Mouse (Mus musculus) thymus, postnatal 4 days (tissue): Measurements from ENCODE around the gene Irs1.
A peak's percentile ranks its signal among the peaks of the same experiment; 100 is the strongest.

Experiments used
- DNase-seq: peaks from one replicate; pipeline ENCODE4 v3.0.0; 2021

Irs1 gene

DNA sequence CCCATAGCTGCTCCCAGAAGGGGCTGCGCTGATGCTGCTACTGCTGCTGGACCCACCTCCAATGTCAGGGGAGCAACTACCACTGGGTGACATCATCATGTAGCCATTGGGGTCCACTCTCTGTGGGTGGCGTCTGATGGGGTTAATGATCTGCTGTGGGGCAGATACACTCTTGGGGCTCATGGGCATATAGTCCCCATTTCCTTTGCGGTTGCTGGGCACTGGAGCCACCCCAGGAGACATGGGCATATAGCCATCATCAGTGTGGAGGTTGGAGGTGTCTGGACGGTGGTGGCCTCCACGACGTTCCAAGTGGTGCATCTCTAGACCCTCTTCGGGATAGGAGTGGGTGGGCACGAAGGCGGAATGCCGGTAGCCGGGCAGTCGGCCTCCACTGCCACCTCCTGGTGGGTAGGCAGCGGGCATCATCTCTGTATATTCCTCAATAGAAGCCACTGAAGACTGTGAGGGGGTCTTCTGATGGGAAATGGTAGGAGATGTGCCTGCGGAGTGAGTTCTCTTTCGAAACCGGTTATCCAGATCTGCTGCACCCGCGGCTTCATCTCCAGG, 2.7 kb downstream of the Irs1 start:
- no peak for DNase-seq

DNA sequence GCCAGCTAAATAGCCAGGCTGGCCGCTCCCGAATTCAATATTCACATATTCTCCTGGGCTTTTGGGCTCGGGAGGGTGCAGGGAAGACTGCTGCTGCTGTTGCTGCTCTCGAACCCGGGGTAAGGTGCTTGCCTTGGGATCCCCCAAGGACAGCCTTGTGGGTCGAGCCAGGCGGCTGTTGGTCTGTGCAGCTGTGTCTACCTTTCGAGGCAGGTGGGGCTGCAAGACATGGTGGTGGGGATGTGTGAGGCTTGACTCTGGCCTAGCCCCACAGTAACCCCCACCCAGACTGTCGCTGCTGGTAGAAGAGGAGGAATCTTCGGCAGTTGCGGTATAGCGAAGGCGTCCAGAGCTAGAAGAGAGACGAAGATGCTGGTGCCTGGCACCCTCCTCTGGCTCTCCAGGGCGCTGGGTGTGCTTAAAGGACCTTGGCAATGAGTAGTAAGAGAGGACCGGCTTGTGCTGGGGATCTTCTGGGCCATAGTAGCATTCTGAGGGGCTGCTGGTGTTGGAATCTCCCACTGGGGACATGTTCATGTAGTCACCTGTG, 3.4 kb downstream of the Irs1 start:
- peak; percentile 6 for DNase-seq

DNA sequence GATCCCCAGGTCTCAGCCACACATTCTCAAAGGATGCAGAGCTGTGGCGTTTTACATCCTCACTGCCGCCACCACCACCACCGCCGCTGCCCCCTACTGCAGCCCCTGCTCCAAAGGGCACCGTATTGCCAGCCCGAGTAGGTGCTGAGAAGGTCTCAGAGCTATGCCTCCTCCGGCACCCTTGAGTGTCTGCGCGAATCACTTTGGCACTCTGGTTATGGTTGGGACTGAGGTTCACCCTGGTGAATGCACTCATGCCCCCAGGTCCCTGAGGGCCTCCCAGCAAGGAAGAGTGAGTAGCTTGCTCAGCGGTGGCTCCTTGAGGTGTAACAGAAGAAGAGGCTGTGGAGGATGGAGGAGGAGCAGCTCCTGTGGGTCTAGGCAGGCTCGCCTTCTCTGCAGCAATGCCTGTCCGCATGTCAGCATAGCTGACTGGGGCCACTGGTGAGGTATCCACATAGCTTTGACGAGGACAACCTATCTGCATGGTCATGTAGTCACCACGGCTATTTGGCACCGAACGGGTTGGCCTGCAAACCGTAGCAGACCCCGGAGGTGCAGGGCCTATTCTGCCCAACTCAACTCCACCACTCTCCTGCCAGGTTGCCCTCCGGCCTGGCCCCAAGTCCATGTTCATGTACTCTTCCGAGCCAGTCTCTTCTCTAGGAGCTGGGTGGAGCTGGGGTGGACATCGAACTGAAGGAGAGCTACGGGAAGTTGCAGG, 4.0 kb downstream of the Irs1 start:
- peak; percentile 6 for DNase-seq

DNA sequence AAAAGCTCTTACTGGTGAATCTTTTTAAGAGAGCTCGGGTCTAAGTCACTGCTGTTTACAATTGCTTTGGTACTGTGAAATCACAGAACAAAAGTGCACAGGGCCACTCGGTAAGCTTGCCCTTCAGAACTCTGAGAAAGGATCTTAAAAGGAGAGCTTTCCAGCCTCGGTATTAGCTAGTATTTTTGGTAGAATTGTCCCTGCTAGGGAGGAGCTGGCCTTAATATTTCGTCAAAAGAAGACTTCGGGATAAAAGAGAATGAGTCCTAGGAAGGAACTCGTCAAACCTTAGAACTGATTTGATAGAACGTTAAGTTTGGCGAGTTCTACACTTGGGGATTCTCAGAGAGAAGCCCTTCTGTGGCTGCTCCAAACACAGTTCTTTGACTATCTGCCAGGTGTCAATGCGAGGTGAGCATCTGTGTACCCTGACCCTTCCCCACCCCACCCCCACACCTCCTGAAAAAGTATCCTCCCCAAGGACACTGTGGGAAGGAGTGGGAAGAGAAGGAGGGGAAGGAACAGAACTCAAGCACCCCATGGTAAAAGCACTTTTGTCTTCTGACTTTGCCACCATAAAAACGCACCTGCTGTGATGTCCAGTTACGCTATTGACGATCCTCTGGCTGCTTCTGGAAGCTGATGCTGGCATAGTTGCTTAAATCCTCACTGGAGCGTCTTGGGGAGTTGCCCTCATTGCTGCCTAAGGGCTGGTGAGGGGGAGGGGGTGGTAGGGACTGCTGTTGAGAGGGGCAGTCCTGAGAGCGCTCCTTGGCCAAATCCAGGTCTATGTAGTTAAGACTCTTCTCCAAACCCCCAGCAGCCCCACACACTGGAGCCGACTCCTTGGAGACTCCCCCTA, 4.8 kb downstream of the Irs1 start:
- no peak for DNase-seq

DNA sequence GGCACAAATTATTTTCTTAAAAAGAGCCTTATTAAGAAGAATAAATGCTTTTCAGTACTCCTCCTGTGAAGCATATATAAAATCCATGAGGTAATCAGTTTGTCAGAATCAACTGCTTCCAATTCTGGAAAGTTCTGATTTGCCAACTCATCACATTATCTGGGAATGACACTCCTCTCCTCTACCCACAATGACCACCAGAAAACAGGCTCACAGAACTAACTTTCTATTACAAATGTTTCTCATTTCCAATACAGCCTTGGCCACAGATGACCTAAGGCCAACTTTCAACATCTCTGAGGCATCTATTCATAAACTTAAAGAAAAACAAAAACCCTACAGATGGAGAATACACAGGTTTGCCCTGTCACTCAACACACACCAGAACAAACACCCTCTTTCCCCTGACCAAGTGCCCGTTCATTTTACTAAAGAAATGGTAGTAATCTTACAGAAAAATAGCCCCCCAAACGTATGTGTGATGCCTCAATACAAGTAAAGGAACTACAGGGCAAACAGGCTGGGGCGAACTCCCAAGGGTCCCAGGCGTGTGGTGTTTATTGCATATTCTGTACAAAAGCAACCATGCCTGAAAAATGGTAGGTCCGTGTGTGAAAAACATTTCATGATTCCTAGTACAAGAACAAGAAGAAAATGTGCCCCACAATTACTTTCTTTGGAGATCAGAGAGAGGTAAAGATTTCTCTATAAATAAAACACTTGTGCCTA, 5.6 kb downstream of the Irs1 start:
- no peak for DNase-seq

DNA sequence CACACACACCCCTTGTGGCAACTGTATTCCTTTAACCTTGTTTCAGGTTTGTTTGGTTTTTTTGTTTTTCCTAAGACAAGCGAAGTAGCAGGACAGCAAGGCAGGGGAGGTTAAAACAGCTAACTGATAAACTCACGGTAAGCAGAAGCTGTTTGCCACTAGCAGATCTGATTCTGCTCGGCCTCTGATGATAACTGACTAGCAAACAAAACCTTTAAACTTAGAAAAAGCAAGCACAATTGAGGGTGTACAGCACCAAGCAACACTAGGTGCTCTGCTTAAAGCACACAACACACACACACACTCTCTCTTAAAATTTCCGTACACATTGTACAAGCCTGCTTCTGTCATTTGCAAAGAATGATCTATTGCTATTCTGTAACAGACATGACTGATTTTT, 6.8 kb downstream of the Irs1 start:
- DNase-seq, result no peak

DNA sequence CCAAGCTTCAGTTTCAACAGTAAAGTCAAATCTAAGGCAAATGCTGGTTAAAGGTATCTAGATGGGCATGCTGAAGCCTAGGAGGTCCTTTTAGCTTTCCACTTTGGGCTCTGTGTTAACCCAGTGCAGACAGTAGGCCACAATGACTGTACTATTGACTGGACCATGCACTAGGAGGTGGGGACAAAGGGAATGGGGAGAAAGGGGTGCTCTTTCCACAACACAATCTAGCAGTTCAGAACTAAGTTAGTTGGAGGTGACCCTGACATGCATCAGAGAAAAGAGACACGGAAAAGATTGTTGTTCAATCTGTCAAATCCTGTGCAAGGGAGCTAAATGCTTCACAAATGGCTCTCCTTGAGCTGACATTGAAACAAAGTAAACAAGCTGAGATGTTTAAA, 7.3 kb downstream of the Irs1 start:
- DNase-seq, result peak; percentile 11

DNA sequence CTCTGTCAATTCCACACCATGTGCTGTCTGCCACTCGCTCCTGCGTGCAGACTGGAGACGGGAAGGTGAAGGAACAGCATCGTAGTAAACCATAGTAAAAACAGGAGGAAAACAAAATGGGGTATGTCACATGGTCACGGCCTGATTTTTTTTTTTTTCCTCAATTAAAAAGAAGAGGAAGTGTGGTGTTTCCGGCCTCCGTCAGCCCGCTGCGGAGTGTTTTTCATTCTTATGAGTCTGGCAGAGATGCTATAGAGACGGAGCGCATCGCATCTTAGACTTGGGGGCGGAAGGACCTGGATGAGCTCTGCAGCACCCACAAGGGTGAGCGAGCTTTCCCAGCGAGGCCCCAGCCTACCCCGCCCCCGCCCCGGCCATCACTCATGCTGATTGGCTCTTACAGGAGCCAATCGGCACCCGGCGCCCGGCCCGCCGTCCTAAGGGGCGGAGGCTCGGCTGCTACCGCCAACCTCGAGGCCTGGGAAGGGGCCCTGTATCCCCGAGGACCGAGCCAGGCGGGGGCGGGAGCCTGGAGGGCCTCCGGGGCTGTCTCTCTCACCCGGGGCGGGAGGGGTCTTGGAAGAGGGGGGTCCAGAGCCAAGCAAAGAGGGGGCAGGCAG, 8.1 kb downstream of the Irs1 start:
- DNase-seq, result peak; percentile 84

DNA sequence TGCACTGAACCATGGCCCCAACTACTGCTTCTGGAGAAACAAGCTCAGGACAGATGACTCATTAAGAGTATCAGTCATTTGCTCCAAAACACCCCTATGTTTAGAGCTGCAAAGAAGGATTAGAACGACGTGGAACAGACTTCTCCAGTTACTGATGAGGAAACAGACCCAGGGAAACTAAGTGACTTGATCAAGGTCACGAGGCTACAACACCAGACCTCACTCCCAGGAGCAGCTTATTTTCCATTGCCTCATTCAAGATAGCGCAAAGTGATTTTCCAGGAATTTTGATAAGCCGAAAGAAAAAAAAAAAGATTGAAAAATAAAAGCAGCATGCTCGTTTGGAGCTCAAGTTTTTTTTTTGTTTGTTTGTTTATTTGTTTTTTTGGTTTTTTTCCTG, 9.4 kb downstream of the Irs1 start:
- DNase-seq, result no peak

DNA sequence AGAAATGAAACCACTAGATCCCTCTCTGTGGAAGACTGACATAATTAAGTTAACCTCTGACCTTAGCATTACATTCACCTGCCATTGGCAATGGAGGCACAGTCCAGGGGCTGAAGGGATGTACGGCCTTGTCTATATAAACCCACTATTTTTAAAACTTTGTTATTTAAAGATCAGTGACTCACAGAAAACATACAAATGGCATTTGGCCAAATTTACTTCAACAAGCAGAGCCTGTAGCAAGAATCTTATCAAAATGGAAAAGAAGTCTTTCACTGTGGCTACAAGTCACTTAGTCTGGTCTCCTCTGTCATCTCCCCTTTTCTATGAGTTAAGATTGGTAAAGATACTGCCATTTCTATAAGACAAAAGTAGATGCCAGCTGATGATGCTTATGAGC, 11.4 kb downstream of the Irs1 start:
- no peak for DNase-seq

DNA sequence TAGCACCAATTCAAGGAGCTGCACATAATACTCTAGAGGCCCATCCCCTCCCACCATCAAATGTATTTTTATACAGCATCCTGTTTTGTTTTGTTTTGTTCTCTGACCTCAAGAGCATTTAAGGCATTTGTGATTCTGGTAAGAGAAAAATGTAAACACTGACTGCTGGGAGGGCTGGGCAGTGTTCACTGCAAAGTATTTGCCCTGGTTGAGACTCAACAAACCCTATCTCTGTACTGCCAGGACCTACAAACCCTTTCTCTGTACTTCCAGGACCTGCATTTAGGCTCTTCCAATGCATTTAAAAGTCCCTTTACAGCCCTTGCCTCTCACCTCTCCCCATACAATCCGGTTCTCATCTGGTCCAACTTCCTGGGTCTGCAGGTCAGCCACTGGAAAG, 16.9 kb downstream of the Irs1 start:
- no peak for DNase-seq

DNA sequence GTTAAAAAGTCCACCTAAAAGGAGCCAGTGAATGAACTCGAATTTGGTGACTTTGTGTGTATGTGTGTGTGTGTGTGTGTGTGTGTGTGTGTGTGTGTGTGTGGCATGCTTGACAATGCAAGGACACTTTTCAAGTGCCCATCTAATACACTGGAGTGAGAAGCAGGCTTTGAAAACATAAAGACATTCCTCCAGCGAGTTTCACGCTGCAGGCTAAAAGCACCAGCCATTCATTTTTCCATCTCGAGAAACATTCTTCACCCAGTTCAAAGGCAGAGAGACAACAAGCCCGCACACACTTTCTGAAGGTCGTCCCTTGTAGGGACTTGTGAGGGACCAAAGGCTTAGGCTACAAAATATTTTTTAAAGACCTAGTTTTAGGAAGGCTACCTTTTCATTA, 17.7 kb downstream of the Irs1 start:
- no peak for DNase-seq

DNA sequence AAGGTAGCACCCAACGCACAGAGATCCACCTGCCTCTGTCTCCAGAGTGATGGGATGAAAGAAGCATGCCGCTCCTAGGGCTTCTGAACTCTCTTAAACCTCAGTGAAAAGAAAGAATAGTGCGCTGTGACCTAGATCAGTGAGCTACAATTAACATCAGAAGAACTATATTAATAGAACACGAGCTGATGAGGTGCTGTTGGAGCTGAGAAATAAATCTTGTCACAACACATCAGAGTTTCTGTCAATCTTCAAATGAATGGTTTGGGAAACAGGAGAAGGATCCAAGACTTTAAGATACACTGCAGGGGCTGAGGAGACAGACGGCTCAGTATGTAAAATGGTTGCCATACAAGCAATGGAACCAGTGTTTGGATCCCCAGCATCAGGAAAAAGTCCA, 19.0 kb downstream of the Irs1 start:
- DNase-seq, result no peak

DNA sequence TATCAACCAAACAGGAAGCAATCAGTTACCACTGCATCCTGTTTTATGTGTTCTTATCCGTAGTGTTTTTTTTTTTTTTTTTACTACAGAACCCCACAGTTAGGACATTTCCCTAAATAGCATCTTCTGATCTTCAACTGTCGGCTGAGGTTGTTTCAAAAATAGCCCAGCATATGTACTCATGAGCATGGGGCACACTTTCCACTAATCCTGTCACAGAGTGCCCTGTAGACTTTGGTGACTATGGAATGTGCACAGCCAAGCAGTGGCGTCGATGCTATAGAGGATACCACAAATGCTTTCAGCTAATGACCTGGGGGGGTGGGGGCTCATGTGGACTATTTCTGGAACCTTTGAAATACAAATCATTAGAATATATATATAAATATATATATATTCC, 23.7 kb downstream of the Irs1 start:
- no peak for DNase-seq

DNA sequence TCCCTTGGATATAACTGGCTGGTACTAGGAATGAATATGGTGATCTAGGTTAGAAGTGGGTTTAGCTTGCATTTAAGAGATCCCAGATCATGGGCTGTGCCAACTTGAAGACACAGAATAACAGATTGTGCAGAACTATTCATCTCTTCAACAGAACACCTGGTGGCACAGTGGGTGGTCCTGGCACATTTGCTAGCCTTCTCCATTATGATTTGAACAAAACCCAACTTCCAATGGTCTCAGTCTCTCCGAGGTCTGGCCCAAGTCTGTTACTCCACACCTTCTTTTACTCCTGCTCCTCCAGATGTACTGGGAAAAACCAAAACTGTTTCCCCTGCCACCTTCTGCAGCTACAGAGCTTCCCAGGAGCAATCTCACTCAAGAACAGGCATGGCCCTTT, 28.9 kb downstream of the Irs1 start:
- no peak for DNase-seq

DNA sequence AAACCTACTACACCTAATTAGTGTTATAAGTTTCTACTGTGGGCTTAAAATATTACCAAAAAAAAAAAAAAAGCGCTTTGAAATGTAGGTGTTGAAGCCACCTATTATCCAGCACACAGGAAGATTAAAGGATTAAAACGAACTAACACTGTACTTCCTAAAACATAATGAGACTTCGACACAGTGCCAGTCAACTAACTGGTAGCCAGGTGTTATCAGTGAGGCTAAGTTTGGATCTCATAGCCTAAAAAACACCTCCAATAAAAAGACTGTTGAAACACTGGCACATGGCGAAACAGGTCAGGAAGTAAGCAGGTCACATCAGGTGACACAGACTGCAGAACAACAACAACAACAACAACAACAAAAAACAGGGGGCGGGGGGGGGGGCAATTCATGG, 29.6 kb downstream of the Irs1 start:
- no peak for DNase-seq

DNA sequence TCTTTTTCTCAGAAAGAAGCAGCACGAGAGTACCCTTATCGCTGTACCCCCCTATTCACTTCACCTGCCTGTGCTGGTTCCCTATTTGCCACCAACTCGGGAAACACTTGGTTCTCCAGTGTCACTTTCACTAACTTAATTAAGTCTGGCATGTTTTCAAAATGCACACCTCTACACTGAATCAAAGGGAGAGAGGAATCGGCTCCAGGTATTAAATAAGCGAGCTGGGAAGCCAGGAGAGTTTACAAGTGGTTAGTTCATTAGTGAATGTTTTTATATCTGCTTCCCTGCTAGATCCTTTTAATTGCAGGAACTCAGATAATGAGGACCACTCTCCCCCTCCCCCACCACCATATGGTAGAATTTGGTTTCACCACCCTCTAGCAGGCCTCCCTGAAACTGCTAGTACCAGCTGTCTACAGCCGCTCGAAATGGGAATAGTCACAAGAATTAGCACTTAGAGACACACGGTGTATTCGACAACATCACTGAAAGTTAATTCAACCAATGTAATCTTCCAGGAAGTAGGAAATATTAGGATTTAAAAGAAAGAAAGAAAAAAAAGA, 30.1 kb downstream of the Irs1 start:
- DNase-seq, result no peak

DNA sequence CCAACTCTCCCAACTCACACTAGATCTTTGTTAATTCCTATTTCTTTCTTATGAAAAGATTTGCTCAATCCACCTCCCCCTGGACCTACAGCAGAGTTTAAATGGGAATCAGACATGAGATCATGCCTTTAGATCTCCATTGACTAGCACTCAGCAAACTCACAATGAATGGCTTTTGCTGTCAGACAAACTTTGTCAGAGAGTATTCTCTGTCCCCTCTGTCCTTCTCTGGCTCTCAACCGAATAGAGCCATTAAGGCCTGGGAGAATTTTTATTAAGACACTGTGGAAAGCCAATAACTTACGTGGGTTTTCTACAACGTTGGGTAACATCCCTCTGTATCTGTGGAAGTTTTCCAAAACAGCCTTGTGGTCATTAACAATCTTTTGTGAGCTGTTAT, 31.2 kb downstream of the Irs1 start:
- DNase-seq, result no peak

DNA sequence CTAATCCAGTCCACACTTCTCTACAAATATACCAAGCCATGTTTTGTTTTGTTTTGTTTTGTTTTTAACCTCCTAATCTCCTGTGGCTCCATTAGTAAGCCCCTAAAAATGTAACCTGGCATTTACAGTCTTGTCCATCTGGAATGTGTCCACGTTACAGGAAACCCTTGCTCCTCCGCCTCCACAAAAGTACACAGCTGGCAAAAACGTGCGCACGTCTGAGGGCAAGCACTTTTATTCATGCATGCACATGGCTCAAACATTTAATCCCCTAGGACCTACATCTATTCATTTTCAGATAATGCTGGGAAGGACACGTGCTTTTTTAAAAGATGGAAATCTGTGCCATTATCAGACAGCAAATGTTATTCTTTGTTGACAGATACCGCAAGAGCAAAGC, 32.9 kb downstream of the Irs1 start:
- DNase-seq, result no peak

DNA sequence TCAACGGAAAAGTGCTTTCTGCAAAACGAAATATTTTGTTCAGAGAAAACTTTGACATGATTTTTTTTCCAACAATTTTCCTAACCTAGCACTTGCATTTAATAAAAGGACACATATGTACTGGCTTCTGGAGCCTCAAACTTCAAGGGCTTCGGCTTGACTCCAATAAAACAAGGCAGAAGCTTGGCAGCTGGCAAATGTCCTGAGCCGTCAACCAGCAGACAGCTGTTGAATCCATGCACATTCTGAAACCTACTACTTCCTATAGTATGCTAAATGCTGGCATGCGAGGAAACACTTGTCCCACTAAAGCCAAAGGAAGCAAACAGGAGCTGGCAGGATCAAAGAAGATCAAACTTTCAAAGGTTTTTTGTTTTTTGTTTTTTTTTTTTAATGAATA, 33.8 kb downstream of the Irs1 start:
- DNase-seq, result no peak

DNA sequence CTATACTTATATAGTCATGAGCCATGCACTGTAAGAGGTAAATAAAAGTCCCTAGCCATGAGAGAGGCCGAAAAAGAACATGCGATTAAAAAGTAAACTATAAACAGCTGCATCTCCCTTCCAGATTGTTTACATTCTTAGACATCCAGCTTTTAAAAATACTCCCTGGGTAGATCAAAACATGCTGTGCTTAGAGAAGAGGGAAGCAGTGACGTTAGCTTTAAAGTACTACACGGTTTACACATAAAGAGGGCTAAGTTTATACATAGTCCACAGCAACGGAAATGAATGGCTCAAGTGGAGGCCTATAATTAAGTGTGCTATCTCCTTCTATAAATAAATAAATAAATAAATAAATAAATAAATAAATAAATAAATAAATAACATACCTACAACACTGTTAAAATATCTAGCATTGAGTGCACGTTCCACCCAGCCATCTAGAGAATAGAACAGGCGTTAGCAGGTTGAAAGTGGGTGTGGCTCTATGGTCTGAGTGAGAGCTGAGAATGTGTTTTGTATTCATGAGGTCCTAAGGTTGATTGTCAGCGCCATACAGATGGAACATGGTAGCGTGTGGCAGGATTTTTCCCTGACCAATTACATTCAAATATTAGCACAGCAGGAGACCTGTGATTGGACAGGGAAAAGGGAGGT, 37.3 kb downstream of the Irs1 start:
- no peak for DNase-seq
